Mouse (Mus musculus) MEL (cell line): ENCODE measurements at regions not wholly inside any gene's neighbourhood (a gene's known extent, or its start where the extent isn't known, plus 50 kb on each side); places are given as distances from the start of the nearest gene placed in this dataset.

Source experiments
- CTCF ChIP-seq, 3 experiments: IDR thresholded peaks in 2 of 3; conservative IDR thresholded peaks in 1 of 3; 2 replicates each; pipeline ENCODE4 v1.5.1; 2011 to 2012; ENCODE audit warnings: low read length in 3 of 3, low read depth in 2 of 3, mild to moderate bottlenecking in 2 of 3, improper control_type of control experiment in 1 of 3, inconsistent platforms in 1 of 3, mixed read lengths in 1 of 3, moderate library complexity in 1 of 3; ENCODE audit not compliant: control insufficient read depth in 1 of 3, insufficient read depth in 1 of 3, poor library complexity in 1 of 3, severe bottlenecking in 1 of 3
- ZC3H11A ChIP-seq: IDR thresholded peaks from 2 replicates; pipeline ENCODE4 v1.6.1; 2012; ENCODE audit warnings: low read depth, mild to moderate bottlenecking, inconsistent platforms, low read length, improper control_type of control experiment

GRCm38 (mm10) chr12:71766086-71766485 is 64.8 kb upstream of the Daam1 start:
- TF ChIP-seq CTCF (IDR thresholded peaks at IDR 0.05 in 2 of 3, conservative IDR thresholded peaks at IDR 0.05 in 1 of 3; ENCODE audit: control insufficient read depth in 1 of 3, insufficient read depth in 1 of 3, low read depth in 2 of 3, low read length in 3 of 3, poor library complexity in 1 of 3, severe bottlenecking in 1 of 3) (no peak), ZC3H11A (no peak)
